Mouse (Mus musculus): ENCODE measurements around the gene Tead4. TPM values are rescaled to one million over a fixed set of nuclear protein-coding genes. Genes with fewer than 3 reads are reported as not detected.

Gene Tead4
- polyA plus RNA-seq, 1 experiment from 2014 or later: 0.93 TPM

DNA sequence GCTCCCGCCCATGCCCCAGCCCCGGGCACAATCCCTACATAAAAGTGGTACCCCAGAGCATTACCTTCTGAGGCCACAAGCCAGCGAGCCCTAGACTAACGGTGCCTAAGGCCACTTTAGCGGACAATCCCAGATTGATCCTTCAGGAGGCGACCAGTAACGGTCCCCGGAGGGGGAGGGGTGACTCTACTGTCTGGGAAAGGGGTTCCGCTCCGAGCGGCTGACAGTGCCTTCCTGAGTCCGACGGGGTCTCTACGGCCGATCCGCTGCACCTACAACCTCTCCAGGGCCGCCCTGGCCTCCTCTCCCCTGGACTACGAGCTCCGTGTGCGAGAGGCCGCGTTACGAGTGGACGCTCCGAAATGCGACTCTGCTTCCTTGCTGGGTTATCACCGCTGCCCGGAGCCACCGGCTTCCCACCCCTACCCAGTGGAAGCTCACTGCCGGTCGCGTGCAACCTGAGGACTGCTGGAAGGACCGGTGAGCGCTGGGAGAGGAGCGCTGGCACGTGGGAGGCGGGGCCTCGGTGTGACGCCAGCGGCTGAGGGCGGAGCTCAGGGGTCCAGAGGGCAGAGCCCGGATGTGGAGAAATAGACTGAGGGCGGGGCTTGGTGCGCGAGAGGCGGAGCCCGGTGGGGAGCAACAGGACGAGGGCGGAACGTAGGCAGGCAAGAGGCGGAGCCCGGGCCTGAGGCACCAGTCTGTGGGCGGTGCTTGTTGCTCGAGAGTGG is 100.3 kb downstream of the Tead4 start:
- WGBS: under 1% methylated on average over 54 of the region's 54 CpGs
- Histone ChIP-seq H3K27ac (replicated peaks) (peak overlapping the region; percentile 56), H3K9ac (replicated peaks) (peak overlapping the region; percentile 75), H3K36me3 (no peaks in the 10 kb centered on the region), H3K4me1 (peaks cover 10% of the 10 kb centered on the region), H3K4me2 (peak overlapping the region; percentile 97), H3K9me3 (replicated peaks) (no peaks in the 10 kb centered on the region), H3K27me3 (replicated peaks) (no peaks in the 10 kb centered on the region), H3K4me3 (replicated peaks) (peak overlapping the region; percentile 75)
- ATAC-seq (ENCODE audit: low FRiP score): peak; percentile 99

DNA sequence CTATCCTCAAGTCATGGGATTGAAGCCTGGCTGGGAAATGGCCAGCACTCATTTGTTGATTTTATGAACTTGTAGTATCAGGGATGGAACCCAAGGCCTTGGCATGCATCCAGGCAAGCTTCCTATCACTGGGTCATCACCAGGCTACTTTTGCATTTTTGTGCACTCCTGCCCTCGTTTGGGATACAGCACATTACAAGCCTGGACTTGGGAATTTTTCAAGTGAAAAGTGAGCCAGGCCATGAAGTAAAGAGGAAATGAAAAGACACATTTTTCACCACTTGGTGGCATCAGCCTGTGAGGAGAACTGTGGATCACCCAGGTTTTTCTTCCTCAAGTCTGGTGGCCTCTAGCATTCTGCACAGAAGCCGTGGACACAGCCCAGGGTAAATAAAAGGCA is 117.1 kb downstream of the Tead4 start:
- 68% methylated on average over 2 of the region's 2 CpGs for WGBS
- H3K4me3 ChIP-seq (replicated peaks): no peak overlapping the region
- H3K4me2 ChIP-seq: no peak overlapping the region

DNA sequence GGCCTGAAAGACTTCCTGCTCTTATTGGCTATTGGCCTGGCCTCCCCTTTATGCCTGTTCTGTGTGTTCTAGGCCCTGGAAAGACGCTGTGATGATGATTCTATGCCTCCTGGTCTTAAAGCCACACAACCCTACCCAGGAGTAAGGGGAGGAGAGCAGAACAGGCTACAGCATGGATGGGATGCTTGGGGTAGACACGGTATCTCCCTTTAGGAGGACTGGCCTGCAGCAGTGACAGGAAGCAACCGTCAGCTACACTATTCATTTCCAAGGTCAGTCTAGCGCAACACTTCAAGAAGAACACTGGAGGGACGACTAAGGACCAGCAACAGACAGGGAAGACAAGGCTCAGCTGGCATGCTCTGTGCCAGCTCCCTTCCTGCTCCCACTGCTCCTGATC is 119.4 kb downstream of the Tead4 start:
- no peak for ATAC-seq (ENCODE audit: low FRiP score)
- no peaks in the 10 kb centered on the region for H3K4me1 ChIP-seq
- no peak overlapping the region for H3K4me2 ChIP-seq
- no peaks in the 10 kb centered on the region for H3K36me3 ChIP-seq
- H3K27me3 ChIP-seq (replicated peaks): no peaks in the 10 kb centered on the region
- H3K9ac ChIP-seq (replicated peaks): no peak overlapping the region
- no peaks in the 10 kb centered on the region for H3K9me3 ChIP-seq (replicated peaks)
- no peak overlapping the region for H3K4me3 ChIP-seq (replicated peaks)
- WGBS: 71% methylated on average over 5 of the region's 5 CpGs
- no peak overlapping the region for H3K27ac ChIP-seq (replicated peaks)

More for the DNA sequence above, 117.1 kb downstream of the Tead4 start:
- no peaks in the 10 kb centered on the region for H3K4me1 ChIP-seq
- no peak overlapping the region for H3K9ac ChIP-seq (replicated peaks)
- no peak for ATAC-seq (ENCODE audit: low FRiP score)
- H3K36me3 ChIP-seq: no peaks in the 10 kb centered on the region
- no peak overlapping the region for H3K27ac ChIP-seq (replicated peaks)
- H3K27me3 ChIP-seq (replicated peaks): no peaks in the 10 kb centered on the region
- H3K9me3 ChIP-seq (replicated peaks): no peaks in the 10 kb centered on the region

DNA sequence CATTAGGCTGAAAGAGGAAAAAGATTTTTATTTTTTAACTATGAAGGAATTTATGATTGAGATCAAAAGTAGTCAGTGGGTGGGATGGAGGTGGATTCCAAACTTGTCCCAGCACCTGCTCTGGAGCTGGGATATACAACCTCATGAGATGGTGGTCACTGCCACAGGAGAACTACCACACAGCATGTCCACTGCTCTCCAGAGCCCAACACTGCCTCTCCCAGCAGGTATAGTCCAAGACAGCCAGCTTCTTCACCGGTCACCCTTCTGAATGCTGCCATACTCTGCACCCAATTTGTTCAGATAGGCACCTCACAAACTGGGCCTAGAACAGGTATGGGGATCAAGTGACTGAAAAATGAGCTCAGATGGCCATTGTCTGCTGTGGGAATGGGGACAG is 121.0 kb downstream of the Tead4 start:
- no peak for ATAC-seq (ENCODE audit: low FRiP score)
- Histone ChIP-seq H3K36me3 (no peaks in the 10 kb centered on the region), H3K4me2 (no peak overlapping the region), H3K27me3 (replicated peaks) (no peaks in the 10 kb centered on the region), H3K9ac (replicated peaks) (no peak overlapping the region), H3K4me3 (replicated peaks) (no peak overlapping the region), H3K27ac (replicated peaks) (no peak overlapping the region), H3K4me1 (no peaks in the 10 kb centered on the region), H3K9me3 (replicated peaks) (no peaks in the 10 kb centered on the region)
- WGBS: 97% methylated on average over 1 of the region's 1 CpGs

DNA sequence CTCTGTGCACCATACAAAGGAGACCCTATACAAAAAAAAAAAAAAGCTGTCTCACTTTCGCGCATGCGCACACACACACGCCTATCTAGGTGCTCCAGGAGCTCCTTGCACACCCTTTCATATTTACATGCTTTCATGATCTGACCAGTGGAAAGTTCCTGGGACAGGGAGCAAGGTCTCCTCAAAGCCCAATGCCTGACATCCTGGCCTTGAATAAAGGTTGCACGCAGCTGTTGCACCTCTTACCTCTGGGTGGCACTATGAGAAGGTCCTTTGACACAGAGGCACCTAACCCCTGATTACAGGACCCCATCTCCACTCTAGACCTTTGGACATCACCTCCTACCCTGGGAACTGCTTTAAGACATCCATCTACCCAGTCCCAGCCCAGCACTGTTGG is 121.4 kb downstream of the Tead4 start:
- H3K27ac ChIP-seq (replicated peaks): no peak overlapping the region
- WGBS: 73% methylated on average over 5 of the region's 5 CpGs
- no peak for ATAC-seq (ENCODE audit: low FRiP score)
- no peaks in the 10 kb centered on the region for H3K4me1 ChIP-seq
- no peak overlapping the region for H3K4me3 ChIP-seq (replicated peaks)
- H3K9me3 ChIP-seq (replicated peaks): no peaks in the 10 kb centered on the region
- H3K27me3 ChIP-seq (replicated peaks): no peaks in the 10 kb centered on the region
- H3K4me2 ChIP-seq: no peak overlapping the region
- H3K36me3 ChIP-seq: no peaks in the 10 kb centered on the region
- no peak overlapping the region for H3K9ac ChIP-seq (replicated peaks)

DNA sequence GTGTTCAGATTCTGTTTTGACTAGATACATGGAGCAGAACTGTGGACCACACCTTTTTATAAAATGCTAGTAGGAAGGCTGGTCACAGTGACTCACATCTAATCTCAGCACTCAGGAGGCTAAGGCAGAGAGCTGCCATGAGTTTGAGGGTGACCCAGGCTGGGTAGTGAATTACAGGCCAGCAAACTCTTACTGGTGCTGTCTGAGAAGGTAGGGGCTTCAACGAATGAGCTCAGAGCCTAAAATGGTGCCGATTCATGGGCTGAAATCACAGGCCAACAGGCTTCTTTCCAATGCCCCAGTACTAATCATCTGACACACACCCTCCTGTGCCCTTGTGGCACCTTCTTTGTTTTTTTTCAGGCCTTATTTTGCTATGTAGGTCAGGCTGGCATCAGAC is 121.9 kb downstream of the Tead4 start:
- no peaks in the 10 kb centered on the region for H3K36me3 ChIP-seq
- no peaks in the 10 kb centered on the region for H3K4me1 ChIP-seq
- H3K9me3 ChIP-seq (replicated peaks): no peaks in the 10 kb centered on the region
- no peak overlapping the region for H3K4me3 ChIP-seq (replicated peaks)
- no peaks in the 10 kb centered on the region for H3K27me3 ChIP-seq (replicated peaks)
- no peak overlapping the region for H3K4me2 ChIP-seq
- H3K9ac ChIP-seq (replicated peaks): no peak overlapping the region
- 91% methylated on average over 2 of the region's 2 CpGs for WGBS
- no peak overlapping the region for H3K27ac ChIP-seq (replicated peaks)
- ATAC-seq (ENCODE audit: low FRiP score): no peak

Other genes starting within 250 kb of the Tead4 start
- 48.3 and 63.2 TPM in 2 replicates for gene Tspan9, start 157.2 kb downstream of the Tead4 start, polyA plus RNA-seq (2015; fragmentation: Nextera tagmentation; extraction: Ambion mirVana)
- gene Tulp3, start 55.0 kb upstream of the Tead4 start, polyA plus RNA-seq (2015; fragmentation: Nextera tagmentation; extraction: Ambion mirVana): 19.1 and 21.8 TPM in 2 replicates
- 72.2 and 85.9 TPM in 2 replicates for gene Rhno1, start 62.1 kb upstream of the Tead4 start, polyA plus RNA-seq (2015; fragmentation: Nextera tagmentation; extraction: Ambion mirVana)
- 5.3 and 11.7 TPM in 2 replicates for gene Foxm1, start 62.1 kb upstream of the Tead4 start, polyA plus RNA-seq (2015; fragmentation: Nextera tagmentation; extraction: Ambion mirVana)
- gene Tex52, start 74.6 kb upstream of the Tead4 start, polyA plus RNA-seq (2015; fragmentation: Nextera tagmentation; extraction: Ambion mirVana): 0.33 and 0.54 TPM in 2 replicates
- gene Gm44596, start 74.7 kb upstream of the Tead4 start, polyA plus RNA-seq (2015; fragmentation: Nextera tagmentation; extraction: Ambion mirVana): not detected in 2 replicates
- 12.4 and 13.0 TPM in 2 replicates for gene Nrip2, start 98.5 kb upstream of the Tead4 start, polyA plus RNA-seq (2015; fragmentation: Nextera tagmentation; extraction: Ambion mirVana)
- gene Itfg2, start 124.1 kb upstream of the Tead4 start, polyA plus RNA-seq (2015; fragmentation: Nextera tagmentation; extraction: Ambion mirVana): 44.0 and 46.5 TPM in 2 replicates
- 319 and 377 TPM in 2 replicates for gene Fkbp4, start 137.9 kb upstream of the Tead4 start, polyA plus RNA-seq (2015; fragmentation: Nextera tagmentation; extraction: Ambion mirVana)
- 0.09 and 0.47 TPM in 2 replicates for gene Pzp, start 225.9 kb upstream of the Tead4 start, polyA plus RNA-seq (2015; fragmentation: Nextera tagmentation; extraction: Ambion mirVana)